Mouse (Mus musculus) liver, embryonic 14.5 days (tissue): ENCODE data around the gene Wdfy2.

Source experiments
- CTCF ChIP-seq: IDR thresholded peaks from 2 replicates; pipeline ENCODE4 v1.5.1; 2016; ENCODE audit warnings: antibody characterized with exemption, low read depth, control low read depth
- EP300 ChIP-seq: IDR thresholded peaks from 2 replicates; pipeline ENCODE4 v1.6.1; 2016; ENCODE audit warnings: antibody characterized with exemption, low read depth

DNA sequence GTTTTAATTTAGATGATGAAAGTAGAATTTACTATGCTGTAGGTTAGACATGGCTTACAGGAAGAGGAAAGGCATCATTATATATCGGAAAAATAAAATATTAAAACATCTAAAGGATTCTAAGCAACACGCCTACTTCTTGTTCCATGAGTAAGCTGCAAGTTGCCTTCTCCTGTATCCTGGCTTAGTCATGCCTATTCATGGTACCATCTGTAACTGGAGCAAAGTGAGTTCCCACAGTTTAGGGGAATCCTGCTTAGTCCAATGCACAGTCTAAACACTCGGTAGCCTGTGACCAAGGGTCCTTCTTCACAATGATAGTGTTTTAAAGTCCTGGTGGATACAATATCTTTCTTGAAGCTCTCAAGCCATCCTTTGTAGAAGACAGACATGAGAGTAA is 109.3 kb downstream of the Wdfy2 start:
- TF ChIP-seq CTCF (no peak), EP300 (no peak)
